Mouse (Mus musculus): ENCODE measurements around the gene Ank3.

Gene Ank3

GRCm38 (mm10) chr10:69925285-69926157 is 526.9 kb downstream of the Ank3 start:
- no peak for DNase-seq (ENCODE audit: low spot score in 2 of 2)

- DNase-seq (ENCODE audit: low spot score in 2 of 2) = no peak
Measured at GRCm38 (mm10) chr10:69926158-69926882, 527.7 kb downstream of the Ank3 start.

GRCm38 (mm10) chr10:69927012-69927411 is 528.4 kb downstream of the Ank3 start:
- no peak for DNase-seq (ENCODE audit: low spot score in 2 of 2)

GRCm38 (mm10) chr10:69928358-69928757 is 529.8 kb downstream of the Ank3 start:
- DNase-seq (ENCODE audit: low spot score in 2 of 2) = no peak

GRCm38 (mm10) chr10:69930503-69930902 is 531.9 kb downstream of the Ank3 start:
- no peak for DNase-seq (ENCODE audit: low spot score in 2 of 2)

- no peak for DNase-seq (ENCODE audit: low spot score in 2 of 2)
Measured at GRCm38 (mm10) chr10:69936443-69937067, 538.0 kb downstream of the Ank3 start.

GRCm38 (mm10) chr10:69937291-69937921 is 538.8 kb downstream of the Ank3 start:
- no peak for DNase-seq (ENCODE audit: low spot score in 2 of 2)

GRCm38 (mm10) chr10:69939144-69939543 is 540.6 kb downstream of the Ank3 start:
- no peak for DNase-seq (ENCODE audit: low spot score in 2 of 2)

- no peak for DNase-seq (ENCODE audit: low spot score in 2 of 2)
Measured at GRCm38 (mm10) chr10:69939966-69940365, 541.4 kb downstream of the Ank3 start.

GRCm38 (mm10) chr10:69941001-69941400 is 542.4 kb downstream of the Ank3 start:
- no peak for DNase-seq (ENCODE audit: low spot score in 2 of 2)

- no peak for DNase-seq (ENCODE audit: low spot score in 2 of 2)
Measured at GRCm38 (mm10) chr10:69944845-69945244, 546.3 kb downstream of the Ank3 start.

GRCm38 (mm10) chr10:69945870-69946269 is 547.3 kb downstream of the Ank3 start:
- DNase-seq (ENCODE audit: low spot score in 2 of 2) = no peak

- no peak for DNase-seq (ENCODE audit: low spot score in 2 of 2)
Measured at GRCm38 (mm10) chr10:69946271-69946670, 547.7 kb downstream of the Ank3 start.

- no peak for DNase-seq (ENCODE audit: low spot score in 2 of 2)
Measured at GRCm38 (mm10) chr10:69947093-69947492, 548.5 kb downstream of the Ank3 start.

GRCm38 (mm10) chr10:69950236-69950918 is 551.8 kb downstream of the Ank3 start:
- DNase-seq (ENCODE audit: low spot score in 2 of 2) = no peak

- DNase-seq (ENCODE audit: low spot score in 2 of 2) = no peak
Measured at GRCm38 (mm10) chr10:69950919-69951236, 552.3 kb downstream of the Ank3 start.

- DNase-seq (ENCODE audit: low spot score in 2 of 2) = no peak
Measured at GRCm38 (mm10) chr10:69951426-69951825, 552.9 kb downstream of the Ank3 start.

GRCm38 (mm10) chr10:69952316-69952715 is 553.7 kb downstream of the Ank3 start:
- DNase-seq (ENCODE audit: low spot score in 2 of 2) = no peak

GRCm38 (mm10) chr10:69954657-69955267 is 556.2 kb downstream of the Ank3 start:
- no peak for DNase-seq (ENCODE audit: low spot score in 2 of 2)

GRCm38 (mm10) chr10:69962226-69962625 is 563.7 kb downstream of the Ank3 start:
- no peak for DNase-seq (ENCODE audit: low spot score in 2 of 2)

GRCm38 (mm10) chr10:69962976-69963375 is 564.4 kb downstream of the Ank3 start:
- DNase-seq (ENCODE audit: low spot score in 2 of 2) = no peak

All from spleen, postnatal 36 days (tissue).